Mouse (Mus musculus): ENCODE data around the gene Ampd1.

DNA sequence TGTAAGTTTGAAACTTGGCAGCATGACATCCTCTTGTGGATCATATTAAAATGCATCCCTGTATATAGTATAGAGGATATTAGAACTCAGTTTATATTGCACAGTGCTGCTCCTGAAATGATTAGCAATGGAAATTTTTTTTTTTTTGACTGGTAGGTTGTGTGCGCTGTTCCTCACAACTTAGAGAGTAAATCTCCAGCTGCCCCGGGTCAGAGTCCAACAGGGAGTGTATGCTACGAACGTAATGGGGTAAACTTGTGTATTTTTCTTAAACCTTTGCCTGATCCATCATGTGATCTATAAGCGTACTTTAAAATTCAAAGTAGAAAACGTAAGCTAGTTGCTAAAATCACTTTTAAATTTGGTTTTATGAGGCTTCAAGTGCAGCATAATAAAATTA is 33.5 kb upstream of the Ampd1 start:
- TF ChIP-seq ZC3H11A (IDR thresholded peaks at IDR 0.05; ENCODE audit: borderline replicate concordance, low read depth, low read length) (no peak), CHD2 (IDR thresholded peaks at IDR 0.05; ENCODE audit: low read depth, low read length) (no peak), HCFC1 (IDR thresholded peaks at IDR 0.05; ENCODE audit: borderline replicate concordance, insufficient read depth, low read length) (no peak)
